Mouse (Mus musculus) gastrocnemius, postnatal 14 days (tissue): Measurements from ENCODE around the gene Nox3. TPM values are rescaled to one million over a fixed set of nuclear protein-coding genes. Genes with fewer than 3 reads are reported as not detected.

Experiments used
- DNase-seq: peaks from one replicate; pipeline ENCODE4 v3.0.0; 2021; ENCODE audit warnings: mixed read lengths
- intact Hi-C: fragments of 180-260 bp; cut with DNase I; formaldehyde crosslinking; loops from one replicate; pipeline ENCODE4 v1.15.1; 2025; ENCODE audit warnings: low total_unique reads
- total RNA-seq, 2 experiments: library from RNA; stranded (reverse); gene quantifications; 2 replicates each; pipeline ENCODE4 v1.2.3; 2021

Nox3 gene
- total RNA-seq, 2 experiments from 2014 or later, result not detected

- intact Hi-C loops, result no loop called here
- DNase-seq, result no peak
Measured at GRCm38 (mm10) chr17:3611781-3612075, 84.3 kb downstream of the Nox3 start.

- DNase-seq, result no peak
Measured at GRCm38 (mm10) chr17:3610928-3611780, 84.9 kb downstream of the Nox3 start.

GRCm38 (mm10) chr17:3610307-3610754 is 85.7 kb downstream of the Nox3 start:
- intact Hi-C loops, result no loop called here
- DNase-seq, result no peak

More at GRCm38 (mm10) chr17:3610928-3611780, 84.9 kb downstream of the Nox3 start:
- intact Hi-C loops, result no loop called here

- DNase-seq, result no peak
Measured at GRCm38 (mm10) chr17:3602954-3603672, 92.9 kb downstream of the Nox3 start.

GRCm38 (mm10) chr17:3598393-3598792 is 97.7 kb downstream of the Nox3 start:
- intact Hi-C loops, result no loop called here
- DNase-seq, result no peak

More at GRCm38 (mm10) chr17:3602954-3603672, 92.9 kb downstream of the Nox3 start:
- intact Hi-C loops, result no loop called here

- no peak for DNase-seq
- intact Hi-C loops, result no loop called here
Measured at GRCm38 (mm10) chr17:3597866-3598265, 98.2 kb downstream of the Nox3 start.

- intact Hi-C loops, result no loop called here
Measured at GRCm38 (mm10) chr17:3597130-3597529, 98.9 kb downstream of the Nox3 start.

More at GRCm38 (mm10) chr17:3597130-3597529, 98.9 kb downstream of the Nox3 start:
- DNase-seq, result no peak

Other genes with a start within 250 kb of the Nox3 start
- gene Cldn20, start 163.7 kb downstream of the Nox3 start, total RNA-seq, result not detected
- gene Tfb1m, start 138.5 kb downstream of the Nox3 start, total RNA-seq, result 1 to 10 TPM; 7.6 to 7.8 TPM